Mouse (Mus musculus) liver, embryonic 12.5 days (tissue): ENCODE data around the gene Pus10. TPM values are rescaled to one million over a fixed set of nuclear protein-coding genes. Genes with fewer than 3 reads are reported as not detected.
"Not testable (repeated sequence)": the region's sequence is repeated elsewhere in the genome, so short reads cannot be mapped to it uniquely, and the experiment has no call there.

Experiments used
- ATAC-seq: fragments of 200-750 bp; cut with Nextera tagmentation; 2 replicates; pipeline ENCODE4 v1.8.0; 2017; ENCODE audit warnings: moderate number of reproducible peaks, mild to moderate bottlenecking, moderate library complexity
- H3K27ac ChIP-seq: fragments of 300-500 bp; sonication (generic); 2 replicates; pipeline ENCODE4 v1.5.1; 2016; ENCODE audit warnings: mild to moderate bottlenecking
- H3K27me3 ChIP-seq: fragments of 300-500 bp; sonication (generic); replicated peaks from 2 replicates; pipeline ENCODE4 v1.6.1; 2016; ENCODE audit warnings: mild to moderate bottlenecking, moderate library complexity
- H3K36me3 ChIP-seq: fragments of 300-500 bp; sonication (generic); 2 replicates; pipeline ENCODE4 v1.6.1; 2016; ENCODE audit warnings: mild to moderate bottlenecking, moderate library complexity
- H3K4me1 ChIP-seq: fragments of 300-500 bp; sonication (generic); 2 replicates; pipeline ENCODE4 v1.6.1; 2016
- H3K4me2 ChIP-seq: fragments of 300-500 bp; sonication (generic); 2 replicates; pipeline ENCODE4 v1.6.1; 2016; ENCODE audit warnings: mild to moderate bottlenecking, moderate library complexity
- H3K4me3 ChIP-seq: fragments of 300-500 bp; sonication (generic); 2 replicates; pipeline ENCODE4 v1.5.1; 2016; ENCODE audit warnings: mild to moderate bottlenecking, moderate library complexity
- H3K9ac ChIP-seq: fragments of 300-500 bp; sonication (generic); 2 replicates; pipeline ENCODE4 v1.6.1; 2016; ENCODE audit warnings: mild to moderate bottlenecking, moderate library complexity
- H3K9me3 ChIP-seq: fragments of 300-500 bp; sonication (generic); replicated peaks from 2 replicates; pipeline ENCODE4 v1.6.1; 2016; ENCODE audit warnings: mild to moderate bottlenecking, moderate library complexity
- WGBS: fragments of 180-500 bp; shearing (Covaris S2); methylation state at CpG from one replicate; pipeline ENCODE4 v1.1.7; 2016; ENCODE audit not compliant: insufficient replicate concordance; 5-methylcytosine and 5-hydroxymethylcytosine counted together
- polyA plus RNA-seq: library from polyadenylated mRNA; unstranded; fragments of >200 nt; fragmentation: Nextera tagmentation; extraction: Ambion mirVana; gene quantifications from 2 replicates; pipeline ENCODE4 v1.2.1, GENCODE M21; 2016

Gene Pus10
- polyA plus RNA-seq, 1 experiment from 2014 or later, result 21.8 TPM

GRCm38 (mm10) chr11:23734749-23735286 lies 69.3 kb downstream of the Pus10 start:
- Histone ChIP-seq H3K27ac (no peak overlapping the region), H3K27me3 (no peaks in the 10 kb centered on the region), H3K4me3 (no peak overlapping the region), H3K9ac (no peak overlapping the region), H3K4me1 (0 out of 2 replicates have a peak, but pooled peaks cover 6% of the 10 kb centered on the region), H3K9me3 (no peaks in the 10 kb centered on the region), H3K4me2 (no peak overlapping the region), H3K36me3 (peaks cover 27% of the 10 kb centered on the region)
- ATAC-seq, result no peak
- WGBS, result 72% methylated on average over 6 of the region's 6 CpGs

- Histone ChIP-seq H3K4me1 (peaks cover 8% of the 10 kb centered on the region), H3K9me3 (no peaks in the 10 kb centered on the region), H3K27me3 (no peaks in the 10 kb centered on the region), H3K4me2 (no peak overlapping the region), H3K36me3 (peaks cover 19% of the 10 kb centered on the region), H3K27ac (no peak overlapping the region), H3K9ac (no peak overlapping the region), H3K4me3 (no peak overlapping the region)
- no peak for ATAC-seq
These were observed 70.5 kb downstream of the Pus10 start for GRCm38 (mm10) chr11:23735820-23736470.

- Histone ChIP-seq H3K4me2 (no peak overlapping the region), H3K4me1 (peaks cover 10% of the 10 kb centered on the region), H3K4me3 (no peak overlapping the region), H3K9me3 (no peaks in the 10 kb centered on the region), H3K27ac (no peak overlapping the region), H3K27me3 (no peaks in the 10 kb centered on the region), H3K36me3 (peaks cover 3% of the 10 kb centered on the region; the same call in 1 of the 2 replicates), H3K9ac (no peak overlapping the region)
- WGBS, result 29% methylated on average over 4 of the region's 4 CpGs
- peak; percentile 47 for ATAC-seq
These were observed 75.4 kb downstream of the Pus10 start for GRCm38 (mm10) chr11:23740895-23741294.

GRCm38 (mm10) chr11:23741386-23741785 lies 75.9 kb downstream of the Pus10 start:
- no peak overlapping the region for H3K9ac ChIP-seq
- peaks cover 10% of the 10 kb centered on the region for H3K4me1 ChIP-seq
- H3K4me3 ChIP-seq, result no peak overlapping the region
- no peaks in the 10 kb centered on the region for H3K27me3 ChIP-seq
- no peak overlapping the region for H3K27ac ChIP-seq
- no peaks in the 10 kb centered on the region for H3K9me3 ChIP-seq
- 78% methylated on average over 7 of the region's 7 CpGs for WGBS
- no peak overlapping the region for H3K4me2 ChIP-seq
- H3K36me3 ChIP-seq, result peaks cover 3% of the 10 kb centered on the region; the same call in 1 of the 2 replicates
- ATAC-seq, result no peak

- peaks cover 3% of the 10 kb centered on the region; the same call in 1 of the 2 replicates for H3K36me3 ChIP-seq
- peaks cover 10% of the 10 kb centered on the region for H3K4me1 ChIP-seq
- H3K4me2 ChIP-seq, result no peak overlapping the region
- no peak overlapping the region for H3K9ac ChIP-seq
- H3K4me3 ChIP-seq, result no peak overlapping the region
- no peaks in the 10 kb centered on the region for H3K27me3 ChIP-seq
- no peak for ATAC-seq
- WGBS, result 73% methylated on average over 3 of the region's 3 CpGs
- H3K9me3 ChIP-seq, result no peaks in the 10 kb centered on the region
- H3K27ac ChIP-seq, result no peak overlapping the region
These were observed 78.9 kb downstream of the Pus10 start for GRCm38 (mm10) chr11:23744352-23744751.

GRCm38 (mm10) chr11:23746102-23746501 lies 80.6 kb downstream of the Pus10 start:
- H3K9ac ChIP-seq, result no peak overlapping the region
- H3K27ac ChIP-seq, result no peak overlapping the region
- no peak overlapping the region for H3K4me2 ChIP-seq
- 82% methylated on average over 4 of the region's 4 CpGs for WGBS
- ATAC-seq, result no peak
- no peaks in the 10 kb centered on the region for H3K9me3 ChIP-seq
- H3K4me1 ChIP-seq, result 0 out of 2 replicates have a peak, but pooled peaks cover under 1% of the 10 kb centered on the region
- peaks cover 3% of the 10 kb centered on the region; the same call in 1 of the 2 replicates for H3K36me3 ChIP-seq
- H3K4me3 ChIP-seq, result no peak overlapping the region
- no peaks in the 10 kb centered on the region for H3K27me3 ChIP-seq

- no peaks in the 10 kb centered on the region for H3K27me3 ChIP-seq
- no peaks in the 10 kb centered on the region for H3K36me3 ChIP-seq
- H3K9ac ChIP-seq, result no peak overlapping the region
- no peak overlapping the region for H3K27ac ChIP-seq
- ATAC-seq, result no peak
- 68% methylated on average over 1 of the region's 1 CpGs for whole genome bisulfite sequencing
- no peaks in the 10 kb centered on the region for H3K4me1 ChIP-seq
- no peaks in the 10 kb centered on the region for H3K9me3 ChIP-seq
- no peak overlapping the region for H3K4me2 ChIP-seq
- no peak overlapping the region for H3K4me3 ChIP-seq
These were observed 87.7 kb downstream of the Pus10 start for GRCm38 (mm10) chr11:23753136-23753710.

GRCm38 (mm10) chr11:23754329-23754728 lies 88.9 kb downstream of the Pus10 start:
- no peaks in the 10 kb centered on the region for H3K4me1 ChIP-seq
- no peak for ATAC-seq

GRCm38 (mm10) chr11:23758218-23758617 lies 92.7 kb downstream of the Pus10 start:
- no peak overlapping the region for H3K27ac ChIP-seq
- no peaks in the 10 kb centered on the region for H3K27me3 ChIP-seq
- H3K4me1 ChIP-seq, result no peaks in the 10 kb centered on the region
- no peaks in the 10 kb centered on the region for H3K9me3 ChIP-seq
- H3K9ac ChIP-seq, result no peak overlapping the region
- H3K4me2 ChIP-seq, result no peak overlapping the region
- no peaks in the 10 kb centered on the region for H3K36me3 ChIP-seq
- 61% methylated on average over 2 of the region's 2 CpGs for WGBS
- no peak overlapping the region for H3K4me3 ChIP-seq
- no peak for ATAC-seq

More at GRCm38 (mm10) chr11:23754329-23754728, 88.9 kb downstream of the Pus10 start:
- Histone ChIP-seq H3K4me3 (no peak overlapping the region), H3K36me3 (no peaks in the 10 kb centered on the region), H3K9me3 (no peaks in the 10 kb centered on the region), H3K4me2 (no peak overlapping the region), H3K27me3 (no peaks in the 10 kb centered on the region), H3K27ac (no peak overlapping the region), H3K9ac (no peak overlapping the region)

- no peak overlapping the region for H3K9ac ChIP-seq
- H3K27ac ChIP-seq, result no peak overlapping the region
- no peaks in the 10 kb centered on the region for H3K9me3 ChIP-seq
- H3K4me1 ChIP-seq, result no peaks in the 10 kb centered on the region
- 87% methylated on average over 2 of the region's 2 CpGs for WGBS
- H3K4me2 ChIP-seq, result no peak overlapping the region
- H3K36me3 ChIP-seq, result no peaks in the 10 kb centered on the region
- no peak for ATAC-seq
- H3K4me3 ChIP-seq, result no peak overlapping the region
- no peaks in the 10 kb centered on the region for H3K27me3 ChIP-seq
These were observed 97.2 kb downstream of the Pus10 start for GRCm38 (mm10) chr11:23762635-23763034.

GRCm38 (mm10) chr11:23767369-23767768 lies 101.9 kb downstream of the Pus10 start:
- H3K4me2 ChIP-seq, H3K27ac ChIP-seq, H3K9me3 ChIP-seq, H3K36me3 ChIP-seq, H3K9ac ChIP-seq, H3K4me3 ChIP-seq, ATAC-seq: not testable (repeated sequence)
- Histone ChIP-seq H3K27me3 (peaks cover 24% of the 10 kb centered on the region), H3K4me1 (peaks cover 17% of the 10 kb centered on the region; the same call in 1 of the 2 replicates)
- WGBS, result 75% methylated on average over 5 of the region's 5 CpGs

- no peak overlapping the region for H3K4me3 ChIP-seq
- H3K4me1 ChIP-seq, result peaks cover 17% of the 10 kb centered on the region; the same call in 1 of the 2 replicates
- ATAC-seq, result no peak
- 8% methylated on average over 1 of the region's 1 CpGs for WGBS
- H3K36me3 ChIP-seq, result no peaks in the 10 kb centered on the region
- no peak overlapping the region for H3K27ac ChIP-seq
- H3K27me3 ChIP-seq, result peaks cover 27% of the 10 kb centered on the region
- H3K9ac ChIP-seq, result no peak overlapping the region
- H3K9me3 ChIP-seq, result no peaks in the 10 kb centered on the region
- H3K4me2 ChIP-seq, result no peak overlapping the region
These were observed 102.5 kb downstream of the Pus10 start for GRCm38 (mm10) chr11:23767928-23768327.
